ENCODE assay signal across 11 mouse cellular contexts in the genomic region with DNA sequence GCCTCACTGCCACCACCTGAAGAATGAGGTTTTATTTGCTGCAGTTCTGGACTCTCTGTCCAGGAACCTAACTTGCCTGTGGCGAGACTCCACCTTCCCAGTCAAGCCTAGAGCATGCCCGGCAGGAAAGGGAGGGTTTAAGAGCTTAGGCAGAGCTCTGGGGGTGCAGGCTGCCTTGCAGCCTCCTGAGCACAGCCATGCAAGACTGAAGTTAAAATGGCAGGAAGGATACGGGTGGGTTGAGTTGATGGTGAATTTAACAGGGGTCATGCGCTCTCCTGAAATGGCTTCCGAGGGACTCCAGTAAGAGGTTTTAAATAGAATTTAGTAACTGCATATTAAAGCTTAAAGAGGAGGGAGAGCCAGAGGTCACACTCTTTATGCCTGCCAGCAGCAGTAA.
"Had no signal": no experiment of that assay in that cellular context is flagged by ENCODE, and none has a peak within 500 bp of the region (broad histone marks: within the 10 kb centered on the region; RNA-seq: fewer than 3 reads in every experiment).

No protein-coding gene starts in this region.

- H3K4me2 ChIP-seq: liver, embryonic 13.5 days; midbrain, embryonic 11.5 days had no signal

- H3K27ac ChIP-seq: layer of hippocampus, adult 2 months; liver, embryonic 13.5 days had no signal

- H3K4me3 ChIP-seq: layer of hippocampus, adult 2 months; liver, embryonic 13.5 days had no signal

- H3K4me1 ChIP-seq: liver, embryonic 13.5 days had no signal

- H3K9ac ChIP-seq: liver, embryonic 13.5 days had no signal

- DNase-seq: kidney, adult 11 months; kidney, adult 9 months; layer of hippocampus, adult 9-11 months; liver, embryonic 13.5 days; lung, adult 2 months; lung, postnatal 14 days; lung, postnatal 4 days; midbrain, embryonic 14.5 days; thymus, postnatal 25 days had no signal

- H3K9me3 ChIP-seq: liver, embryonic 13.5 days had no signal

- H3K27me3 ChIP-seq: liver, embryonic 13.5 days had no signal

- H3K36me3 ChIP-seq: liver, embryonic 13.5 days had no signal
